Mouse (Mus musculus) R1 (cell line): ENCODE measurements around the gene Sstr5.
A peak's percentile ranks its signal among the peaks of the same experiment; 100 is the strongest.

Source experiments
- DNase-seq: peaks from one replicate; pipeline ENCODE4 v3.0.0-alpha.2; 2018; ENCODE audit warnings: low read depth, low spot score

Sstr5 gene

GRCm38 (mm10) chr17:25474330-25475077 is 22.6 kb downstream of the Sstr5 start:
- DNase-seq = peak; percentile 97

DNA sequence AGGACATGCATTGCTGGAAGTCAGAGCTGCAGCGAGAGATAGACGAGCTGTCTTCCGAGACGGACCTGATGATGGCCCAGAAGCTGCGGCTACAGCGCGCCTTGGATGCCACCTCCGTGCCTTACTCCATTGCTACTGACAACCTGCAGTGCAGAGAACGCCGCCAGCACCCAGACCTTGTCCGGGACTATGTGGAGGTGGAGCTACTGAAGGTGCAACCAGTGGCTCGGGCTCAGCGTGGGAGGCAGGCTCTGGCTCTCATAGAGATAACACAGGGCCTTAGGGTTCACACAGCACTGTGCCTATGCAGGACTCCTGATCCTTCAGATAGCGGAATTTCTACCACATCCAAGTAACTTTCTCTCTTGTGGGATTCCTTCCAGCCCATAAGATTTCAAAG is 25.0 kb downstream of the Sstr5 start:
- DNase-seq = peak; percentile 36

DNA sequence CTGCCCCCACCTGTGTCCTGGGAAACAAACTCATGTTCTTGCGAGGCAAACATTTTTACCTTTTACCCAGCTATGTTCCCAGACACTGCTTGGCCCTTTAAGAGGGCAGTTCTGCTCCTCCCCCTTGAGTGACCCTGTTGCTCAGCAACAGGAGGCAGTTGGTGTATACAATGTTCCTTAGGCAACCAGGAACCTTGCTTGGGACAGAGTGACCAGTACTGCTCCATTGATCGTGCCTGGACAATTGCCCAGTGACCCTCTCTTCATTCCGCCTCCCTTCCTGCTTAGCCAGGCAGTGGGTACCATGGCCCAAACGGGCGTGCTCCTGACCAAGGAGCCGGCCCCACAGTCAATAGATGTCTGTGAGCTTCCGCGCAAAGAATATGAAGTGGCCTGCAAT is 25.7 kb downstream of the Sstr5 start:
- peak; percentile 39 for DNase-seq

DNA sequence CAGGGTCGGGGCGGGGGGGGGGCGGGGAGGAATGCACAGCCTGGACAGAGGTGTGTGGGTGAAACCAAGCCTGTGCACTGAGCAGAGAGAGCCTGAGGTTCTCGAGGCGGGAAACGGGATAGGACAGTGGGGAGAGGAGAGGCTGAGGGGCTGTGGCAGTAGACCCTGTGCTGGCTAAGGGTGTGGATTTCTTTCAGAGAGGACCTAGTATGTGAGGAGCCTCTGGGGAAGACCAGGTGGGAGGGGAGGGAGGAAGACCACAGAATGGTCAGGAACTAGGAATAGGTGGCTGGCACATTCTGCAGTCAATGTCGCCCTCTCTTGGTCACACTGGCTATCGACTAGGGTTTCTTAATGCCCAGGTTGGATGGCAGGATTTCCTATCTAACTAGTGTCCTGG is 27.3 kb downstream of the Sstr5 start:
- DNase-seq = peak; percentile 52

DNA sequence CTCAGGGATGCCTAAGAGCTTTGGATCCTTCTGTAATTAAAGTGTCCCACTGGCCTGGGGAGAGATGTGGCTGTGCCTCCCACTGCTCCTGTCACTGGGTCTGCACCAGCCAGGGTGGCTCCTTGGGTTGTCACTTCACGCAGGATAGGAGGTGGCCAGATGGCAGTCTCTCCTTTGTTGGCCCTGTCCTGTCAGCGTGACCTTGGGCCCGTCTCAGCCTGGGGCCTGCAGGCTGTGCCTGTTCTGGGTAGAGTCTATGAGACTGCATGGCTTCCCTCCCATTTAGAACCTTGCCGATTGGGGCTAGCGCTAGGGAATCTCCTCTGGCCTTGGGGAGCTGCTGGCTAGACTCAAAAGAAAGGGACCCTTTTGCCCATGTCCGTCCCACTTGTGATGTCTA is 28.8 kb downstream of the Sstr5 start:
- DNase-seq = no peak

DNA sequence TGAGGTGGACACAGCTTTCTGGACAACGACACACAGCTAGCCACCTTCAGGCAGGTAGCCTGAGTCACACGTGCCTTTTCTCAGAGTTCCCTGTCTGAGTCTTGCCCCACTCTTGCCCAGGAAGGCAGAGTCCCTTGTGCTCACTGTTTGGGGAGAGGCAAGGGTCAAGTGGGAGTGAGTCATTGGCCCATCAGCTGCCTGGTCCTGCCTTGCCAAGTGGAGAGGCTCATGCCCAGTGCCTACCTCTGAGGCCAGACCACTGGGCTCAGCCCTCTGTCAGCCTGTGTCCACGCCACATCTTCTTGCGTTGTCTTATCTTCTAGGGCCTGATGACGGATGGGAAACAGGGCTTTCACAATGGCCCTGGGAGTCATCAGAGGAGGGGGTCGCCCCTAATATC is 29.3 kb downstream of the Sstr5 start:
- DNase-seq = no peak

- no peak for DNase-seq
Measured at GRCm38 (mm10) chr17:25466257-25466656, 30.8 kb downstream of the Sstr5 start.

GRCm38 (mm10) chr17:25464091-25464490 is 33.0 kb downstream of the Sstr5 start:
- no peak for DNase-seq

DNA sequence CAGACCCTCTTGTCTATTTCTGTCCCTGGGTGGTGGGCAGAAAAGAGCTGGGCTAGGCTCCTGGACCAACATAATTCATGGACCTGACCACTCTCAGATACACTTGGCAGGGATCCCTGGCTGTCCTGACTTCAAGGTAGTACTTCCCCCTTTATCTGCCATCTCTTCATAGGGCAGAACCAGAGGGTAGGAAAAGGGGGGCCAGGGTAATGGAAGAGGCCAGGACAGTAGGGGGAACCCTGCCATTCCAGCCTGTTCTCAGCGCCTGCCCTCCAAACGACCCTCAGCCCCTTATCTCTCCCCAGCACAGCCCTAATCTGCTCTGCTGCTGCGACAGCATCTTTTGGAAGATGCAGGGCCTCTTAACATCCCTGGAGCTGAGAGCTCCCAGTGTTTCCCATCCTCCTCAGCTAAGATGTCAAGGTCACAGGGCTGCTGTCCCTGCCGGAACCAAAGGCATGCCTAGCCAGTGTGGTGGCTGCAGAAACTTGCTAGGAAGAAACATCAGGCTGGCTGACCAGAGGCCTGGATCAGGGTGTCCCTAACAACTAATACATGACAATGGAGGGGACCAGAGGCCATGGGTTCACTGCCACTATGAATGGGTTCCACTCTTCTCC is 33.7 kb downstream of the Sstr5 start:
- DNase-seq = no peak

DNA sequence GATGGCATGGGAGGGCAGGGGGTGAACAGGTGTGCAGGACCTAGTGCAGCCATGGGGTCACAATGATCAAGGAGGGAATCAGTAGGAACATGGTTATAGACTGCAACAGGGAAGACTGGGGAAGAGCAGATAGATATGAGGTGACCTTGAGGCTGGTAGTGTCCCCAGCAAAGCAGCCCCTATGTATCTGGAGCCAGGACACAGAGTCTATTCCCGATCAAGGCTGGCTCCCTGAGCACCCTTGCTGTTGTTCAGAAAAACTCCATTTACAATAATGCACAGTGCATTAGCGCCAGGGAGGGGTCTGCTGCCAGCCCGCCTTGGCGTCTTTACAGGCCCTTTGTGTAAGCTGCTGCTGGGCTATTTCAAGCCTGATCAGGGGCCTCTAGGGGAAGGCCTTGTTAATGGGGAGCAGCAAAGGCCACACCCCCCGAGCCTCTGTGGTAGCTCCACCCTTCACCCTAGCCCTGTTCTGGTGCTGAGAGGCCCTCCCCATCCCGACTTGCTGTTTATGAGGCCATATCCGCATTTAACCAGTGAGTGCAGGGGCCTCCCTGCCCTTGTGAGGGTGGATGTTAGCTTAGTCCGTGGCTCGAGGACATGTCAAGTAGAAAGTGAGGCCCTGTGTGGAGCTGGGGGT is 34.7 kb downstream of the Sstr5 start:
- no peak for DNase-seq

GRCm38 (mm10) chr17:25456540-25456939 is 40.5 kb downstream of the Sstr5 start:
- DNase-seq = no peak

GRCm38 (mm10) chr17:25454272-25454671 is 42.8 kb downstream of the Sstr5 start, which contains the start of gene Tekt4:
Tekt4 (plus strand) TSS chr17:25454615.
- no peak for DNase-seq

DNA sequence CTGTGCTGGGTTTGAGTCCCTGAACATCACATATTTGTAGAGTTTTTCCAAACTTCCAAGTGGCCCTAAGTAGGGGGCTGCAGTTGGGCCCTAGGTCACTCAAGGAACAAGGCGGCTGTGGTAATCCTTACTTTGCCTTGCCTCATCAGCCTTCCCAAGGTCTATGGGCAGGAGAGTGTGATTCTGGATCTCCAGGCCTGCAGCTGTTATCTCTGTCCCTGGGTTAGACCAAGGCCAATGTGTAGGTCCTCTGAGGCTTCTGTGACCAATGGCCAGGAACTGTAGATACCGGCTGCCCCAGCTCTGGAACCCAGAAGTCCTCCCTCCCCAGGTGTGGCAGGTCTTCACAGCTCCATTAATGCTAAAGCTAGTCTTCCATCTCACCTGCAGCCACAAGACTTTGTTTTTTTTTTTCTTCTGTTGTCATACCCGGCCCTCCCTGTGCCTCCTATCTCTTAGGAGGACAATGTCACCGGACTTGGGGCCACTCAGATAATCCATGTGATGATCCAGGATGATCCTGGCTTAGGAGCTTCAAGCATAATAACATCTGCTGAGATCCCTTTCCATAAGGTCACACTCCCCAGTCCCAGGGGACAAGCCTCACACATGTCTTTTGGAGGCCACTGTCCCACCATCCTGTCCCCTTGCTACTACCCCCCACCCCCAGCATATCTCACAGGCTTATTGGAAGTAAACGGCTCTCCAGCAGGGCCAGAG is 44.7 kb downstream of the Sstr5 start:
- no peak for DNase-seq

- no peak for DNase-seq
Measured at GRCm38 (mm10) chr17:25450329-25450728, 46.8 kb downstream of the Sstr5 start.

DNA sequence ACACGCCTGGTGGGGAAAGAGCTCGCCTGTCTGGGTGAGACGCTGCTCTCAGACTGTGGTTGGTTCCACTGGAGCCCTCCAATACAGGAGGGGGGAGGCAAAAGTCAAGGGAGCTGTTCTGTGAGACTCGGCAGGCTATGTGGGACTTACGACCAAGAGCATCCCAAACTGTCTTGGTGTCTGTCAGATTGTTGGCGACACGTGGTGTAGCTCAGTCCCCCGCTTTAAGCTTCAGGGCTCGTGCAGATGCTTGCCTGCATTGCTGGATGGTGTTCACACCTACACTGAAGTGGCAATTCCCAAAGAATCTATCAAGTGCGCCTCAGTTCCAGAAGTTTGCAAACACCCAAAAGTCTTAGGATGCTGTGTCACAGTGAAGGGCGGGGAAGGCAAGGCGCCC is 49.2 kb downstream of the Sstr5 start:
- DNase-seq = no peak

DNA sequence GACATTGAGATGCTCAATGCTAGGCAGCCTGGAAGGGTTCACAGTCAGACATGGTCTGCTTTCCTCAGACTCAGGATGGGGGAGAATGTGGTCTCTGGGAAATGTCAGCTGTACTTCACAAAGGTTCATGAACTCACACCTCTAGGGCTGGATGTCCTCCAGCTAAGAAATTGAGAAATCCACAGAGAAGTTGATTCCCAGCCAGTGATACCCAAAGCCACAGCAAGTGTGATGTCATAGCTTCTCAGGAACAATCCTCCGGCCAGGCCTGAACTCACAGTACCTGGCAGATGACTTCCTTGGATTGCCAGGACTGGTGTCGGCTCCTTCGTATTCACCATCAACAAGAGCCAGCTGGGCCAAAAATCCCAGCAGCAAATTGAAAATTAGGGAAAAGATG is 51.2 kb downstream of the Sstr5 start:
- no peak for DNase-seq

DNA sequence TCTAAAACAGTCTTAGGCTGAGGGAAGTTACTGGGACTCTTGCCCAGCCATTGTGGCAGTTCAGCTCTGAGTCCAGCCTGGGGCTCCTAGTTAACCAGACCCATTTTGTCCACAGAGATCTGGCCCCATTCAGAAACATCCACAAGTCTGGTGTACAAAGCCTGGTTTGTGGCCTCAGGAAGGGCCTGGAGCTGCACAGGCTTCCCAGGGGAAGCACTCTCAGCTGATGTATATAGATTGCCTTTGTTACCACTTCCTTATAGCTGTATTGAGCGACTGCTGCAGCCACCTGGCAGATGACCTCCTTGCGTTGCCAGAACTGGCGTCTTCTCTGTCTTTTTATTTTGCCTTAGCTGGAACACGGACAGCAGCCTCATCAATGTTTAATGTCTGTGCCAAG is 52.0 kb downstream of the Sstr5 start:
- no peak for DNase-seq

GRCm38 (mm10) chr17:25442889-25443288 is 54.2 kb downstream of the Sstr5 start:
- DNase-seq = no peak

DNA sequence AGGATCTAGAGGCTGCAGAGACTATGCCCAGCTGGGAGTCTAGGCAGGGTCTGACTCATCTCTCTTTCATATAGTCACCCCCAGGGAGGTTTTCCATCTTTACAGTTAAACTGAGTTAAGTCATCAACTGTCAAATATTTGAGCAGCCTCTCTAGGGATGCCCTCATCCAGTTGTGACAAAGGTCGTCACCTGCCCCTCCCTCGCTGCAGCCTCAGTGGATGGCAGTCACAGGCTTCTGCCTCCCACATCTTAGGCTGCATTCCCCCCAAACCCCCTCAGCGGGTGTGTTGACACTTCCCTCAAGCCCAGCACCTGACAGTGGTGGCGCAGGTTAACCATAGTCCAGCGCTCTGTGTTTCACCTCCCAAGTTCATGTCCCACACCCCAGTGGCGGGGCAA is 55.7 kb downstream of the Sstr5 start:
- no peak for DNase-seq
